Mouse (Mus musculus) liver, embryonic 11.5 days (tissue): ENCODE data around the gene Olfr625-ps1. TPM values are rescaled to one million over a fixed set of nuclear protein-coding genes. Genes with fewer than 3 reads are reported as not detected.
"Not testable (repeated sequence)": the region's sequence is repeated elsewhere in the genome, so short reads cannot be mapped to it uniquely, and the experiment has no call there.

Experiments
- ATAC-seq: fragments of 200-750 bp; cut with Nextera tagmentation; replicated peaks from 2 replicates; pipeline ENCODE4 v1.8.0; 2017; ENCODE audit warnings: moderate number of reproducible peaks, mild to moderate bottlenecking, moderate TSS enrichment, moderate library complexity; ENCODE audit not compliant: low FRiP score
- DNase-seq: peaks from one replicate; pipeline ENCODE4 v3.0.0-alpha.2; 2017; ENCODE audit warnings: low spot score
- H3K27ac ChIP-seq: fragments of 300-500 bp; sonication (generic); 2 replicates; pipeline ENCODE4 v1.5.1; 2014; ENCODE audit warnings: mild to moderate bottlenecking, low read depth, low read length, control low read depth
- H3K27me3 ChIP-seq: fragments of 300-500 bp; sonication (generic); replicated peaks from 2 replicates; pipeline ENCODE4 v1.6.1; 2014; ENCODE audit warnings: low read length, mixed read lengths; ENCODE audit not compliant: control insufficient read depth, insufficient read depth
- H3K36me3 ChIP-seq: fragments of 300-500 bp; sonication (generic); 2 replicates; pipeline ENCODE4 v1.6.1; 2014; ENCODE audit warnings: mild to moderate bottlenecking, low read length, moderate library complexity, mixed read lengths; ENCODE audit not compliant: control insufficient read depth, insufficient read depth
- H3K4me1 ChIP-seq: fragments of 300-500 bp; sonication (generic); replicated peaks from 2 replicates; pipeline ENCODE4 v1.6.1; 2014; ENCODE audit warnings: low read length, mixed read lengths; ENCODE audit not compliant: control insufficient read depth, insufficient read depth
- H3K4me2 ChIP-seq: fragments of 300-500 bp; sonication (generic); 2 replicates; pipeline ENCODE4 v1.6.1; 2014; ENCODE audit warnings: mild to moderate bottlenecking, control low read depth, moderate library complexity
- H3K4me3 ChIP-seq: fragments of 300-500 bp; sonication (generic); 2 replicates; pipeline ENCODE4 v1.5.1; 2014; ENCODE audit warnings: low read depth, low read length, control low read depth
- H3K9ac ChIP-seq: fragments of 300-500 bp; sonication (generic); 2 replicates; pipeline ENCODE4 v1.6.1; 2014; ENCODE audit warnings: low read depth, low read length, control low read depth
- H3K9me3 ChIP-seq: fragments of 300-500 bp; sonication (generic); 2 replicates; pipeline ENCODE4 v1.6.1; 2016; ENCODE audit warnings: low read length, inconsistent platforms, mixed read lengths; ENCODE audit not compliant: control insufficient read depth
- WGBS: fragments of 180-500 bp; shearing (Covaris S2); extraction: QIAGEN DNeasy Blood & Tissue Kit; methylation state at CpG from one replicate; pipeline ENCODE4 v1.1.7; 2014; 5-methylcytosine and 5-hydroxymethylcytosine counted together
- polyA plus RNA-seq: library from polyadenylated mRNA; unstranded; fragments of >200 nt; fragmentation: Nextera tagmentation; extraction: Ambion mirVana; gene quantifications from 2 replicates; pipeline ENCODE4 v1.2.1, GENCODE M21; 2014

Olfr625-ps1 gene
- polyA plus RNA-seq, 1 experiment from 2014 or later = not detected

GRCm38 (mm10) chr7:103716398-103716797, 33.9 kb downstream of the Olfr625-ps1 start:
- H3K9me3 ChIP-seq, H3K9ac ChIP-seq, H3K4me3 ChIP-seq, DNase-seq, H3K4me1 ChIP-seq, ATAC-seq, H3K4me2 ChIP-seq, H3K27me3 ChIP-seq, H3K36me3 ChIP-seq, H3K27ac ChIP-seq: not testable (repeated sequence)
- WGBS = 92% methylated on average over 1 of the region's 1 CpGs

- ATAC-seq (no peak), DNase-seq (no peak)
- Histone ChIP-seq H3K36me3 (no peaks in the 10 kb centered on the region), H3K4me1 (no peaks in the 10 kb centered on the region), H3K9me3 (no peaks in the 10 kb centered on the region), H3K4me2 (no peak within 1 kb of the TSS), H3K9ac (no peak within 1 kb of the TSS), H3K4me3 (no peak within 1 kb of the TSS), H3K27ac (no peak within 1 kb of the TSS), H3K27me3 (no peaks in the 10 kb centered on the region)
- WGBS = 87% methylated on average over 1 of the region's 1 CpGs
Measured at GRCm38 (mm10) chr7:103730074-103730473, 47.6 kb downstream of the Olfr625-ps1 start, which contains the start of gene Olfr628. Olfr628 (plus strand) TSS chr7:103730374.

Other genes with a start within 250 kb of the Olfr625-ps1 start
- not detected in 2 replicates for gene Olfr605, start 237.3 kb upstream of the Olfr625-ps1 start, polyA plus RNA-seq
- not detected in 2 replicates for gene Olfr606, start 233.7 kb upstream of the Olfr625-ps1 start, polyA plus RNA-seq
- gene Olfr607, start 218.6 kb upstream of the Olfr625-ps1 start, polyA plus RNA-seq = not detected in 2 replicates
- gene Olfr608, start 212.8 kb upstream of the Olfr625-ps1 start, polyA plus RNA-seq = not detected in 2 replicates
- not detected in 2 replicates for gene Olfr609, start 184.7 kb upstream of the Olfr625-ps1 start, polyA plus RNA-seq
- not detected in 2 replicates for gene Olfr610, start 170.6 kb upstream of the Olfr625-ps1 start, polyA plus RNA-seq
- gene Olfr611, start 161.9 kb upstream of the Olfr625-ps1 start, polyA plus RNA-seq = not detected in 2 replicates
- not detected in 2 replicates for gene Olfr612, start 140.0 kb upstream of the Olfr625-ps1 start, polyA plus RNA-seq
- not detected in 2 replicates for gene Olfr613, start 134.6 kb upstream of the Olfr625-ps1 start, polyA plus RNA-seq
- gene Olfr615, start 126.6 kb upstream of the Olfr625-ps1 start, polyA plus RNA-seq = not detected in 2 replicates
- gene Olfr616, start 113.6 kb upstream of the Olfr625-ps1 start, polyA plus RNA-seq = not detected in 2 replicates
- not detected in 2 replicates for gene Olfr617, start 109.7 kb upstream of the Olfr625-ps1 start, polyA plus RNA-seq
- gene Olfr618, start 92.6 kb upstream of the Olfr625-ps1 start, polyA plus RNA-seq = not detected in 2 replicates
- gene Olfr619, start 82.1 kb upstream of the Olfr625-ps1 start, polyA plus RNA-seq = not detected in 2 replicates
- not detected in 2 replicates for gene Olfr620, start 70.2 kb upstream of the Olfr625-ps1 start, polyA plus RNA-seq
- not detected in 2 replicates for gene Olfr622, start 40.0 kb upstream of the Olfr625-ps1 start, polyA plus RNA-seq
- not detected in 2 replicates for gene Olfr623, start 19.0 kb upstream of the Olfr625-ps1 start, polyA plus RNA-seq
- 0.04 TPM in 1 of 2 replicates, not detected in the other for gene Olfr624, start 11.5 kb upstream of the Olfr625-ps1 start, polyA plus RNA-seq
- not detected in 2 replicates for gene Olfr243, start 32.0 kb downstream of the Olfr625-ps1 start, polyA plus RNA-seq
- gene Olfr628, start 47.7 kb downstream of the Olfr625-ps1 start, polyA plus RNA-seq = not detected in 2 replicates
- not detected in 2 replicates for gene Olfr629, start 62.2 kb downstream of the Olfr625-ps1 start, polyA plus RNA-seq
- not detected in 2 replicates for gene Olfr630, start 74.6 kb downstream of the Olfr625-ps1 start, polyA plus RNA-seq
- gene Olfr69, start 88.9 kb downstream of the Olfr625-ps1 start, polyA plus RNA-seq = not detected in 2 replicates
- gene Olfr68, start 97.0 kb downstream of the Olfr625-ps1 start, polyA plus RNA-seq = not detected in 2 replicates
- not detected in 2 replicates for gene Olfr67, start 109.1 kb downstream of the Olfr625-ps1 start, polyA plus RNA-seq
- gene Hbb-bt, start 131.3 kb downstream of the Olfr625-ps1 start, polyA plus RNA-seq = 7,398 and 7,943 TPM in 2 replicates
- gene Hbb-bs, start 145.4 kb downstream of the Olfr625-ps1 start, polyA plus RNA-seq = 9,439 and 11,024 TPM in 2 replicates
- gene Hbb-bh2, start 157.8 kb downstream of the Olfr625-ps1 start, polyA plus RNA-seq = not detected in 2 replicates
- gene Hbb-bh1, start 160.4 kb downstream of the Olfr625-ps1 start, polyA plus RNA-seq = 4,066 and 4,428 TPM in 2 replicates
- gene Hbb-y, start 170.5 kb downstream of the Olfr625-ps1 start, polyA plus RNA-seq = 15,021 and 16,786 TPM in 2 replicates
- gene Olfr66, start 203.5 kb downstream of the Olfr625-ps1 start, polyA plus RNA-seq = not detected in 2 replicates
- not detected in 2 replicates for gene Olfr64, start 211.8 kb downstream of the Olfr625-ps1 start, polyA plus RNA-seq
- not detected in 2 replicates for gene Olfr65, start 220.8 kb downstream of the Olfr625-ps1 start, polyA plus RNA-seq
- not detected in 2 replicates for gene Olfr631, start 246.1 kb downstream of the Olfr625-ps1 start, polyA plus RNA-seq